Mouse (Mus musculus) bone marrow, adult 2 months (tissue): Measurements from ENCODE around the gene Kif2a.

Experiments
- CTCF ChIP-seq: fragments of 200-500 bp; IDR thresholded peaks from 2 replicates; pipeline ENCODE4 v1.5.1; 2011; ENCODE audit warnings: low read length, control low read depth; ENCODE audit not compliant: control insufficient read depth, insufficient read depth
- POLR2A ChIP-seq: fragments of 200-500 bp; IDR thresholded peaks from 2 replicates; pipeline ENCODE4 v1.6.1; 2011; ENCODE audit warnings: low read depth, mild to moderate bottlenecking, control low read depth, low read length, borderline replicate concordance; ENCODE audit not compliant: control insufficient read depth

DNA sequence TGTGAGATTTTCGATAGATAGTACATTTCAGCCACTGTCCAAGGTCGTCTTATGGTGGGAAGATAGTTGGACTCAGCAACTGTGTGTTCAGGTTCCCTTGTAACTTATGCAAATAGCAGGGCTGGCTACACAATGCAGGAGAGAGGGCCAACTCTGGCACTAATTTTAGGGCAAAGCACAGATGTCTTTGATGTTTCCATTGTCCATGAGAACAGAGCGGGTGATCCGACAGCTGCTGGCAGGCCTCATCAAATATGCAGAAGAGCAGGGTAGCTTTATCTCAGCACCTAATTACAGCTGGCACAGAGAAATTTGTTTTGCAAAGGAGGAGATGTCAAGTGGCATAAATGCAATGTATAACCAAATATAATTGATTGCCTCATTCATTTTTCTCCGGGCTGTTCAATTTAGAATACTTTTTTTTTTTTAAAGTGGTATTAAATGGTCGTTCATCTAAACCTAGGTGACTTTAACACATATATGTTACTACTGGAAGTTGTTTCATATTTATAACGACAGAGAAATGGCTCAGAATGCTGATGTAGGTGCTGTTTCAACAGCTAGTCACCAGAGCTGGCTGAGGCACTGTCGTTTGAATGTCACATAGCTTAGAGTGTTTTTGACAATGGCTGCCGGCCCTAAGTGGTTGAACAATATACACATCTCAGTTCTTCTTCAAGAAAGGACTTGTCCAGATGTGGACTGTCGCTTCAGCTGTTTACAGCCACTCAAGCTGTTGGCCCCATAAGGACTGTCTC lies 43.4 kb upstream of the Kif2a start:
- TF ChIP-seq CTCF (no peak), POLR2A (no peak)
